Mouse (Mus musculus) erythroblast, embryonic 14.5 days (primary cell): ENCODE results near the gene Gigyf2.

Experiments
- GATA1 ChIP-seq: IDR thresholded peaks from 2 replicates; pipeline ENCODE4 v1.6.1; 2012; ENCODE audit warnings: low read length, inconsistent platforms, mixed read lengths
- TAL1 ChIP-seq: IDR thresholded peaks from 3 replicates; pipeline ENCODE4 v1.6.1; 2012; ENCODE audit warnings: low read length, inconsistent platforms, mixed read lengths

GRCm38 (mm10) chr1:87294063-87294710, 32.6 kb upstream of the Gigyf2 start:
- TF ChIP-seq GATA1 (no peak), TAL1 (no peak)
